In genomic region chr15:32260942-32261341, GRCm38 (mm10) we compare ENCODE assay signal across 18 mouse cellular contexts. TPM values are rescaled to one million over a fixed set of nuclear protein-coding genes. Genes with fewer than 3 reads are reported as not detected.
DNase-seq lines count a peak whose midpoint lies in the region; ATAC-seq and TF ChIP-seq lines count a peak whose summit lies in the region.
"Had no signal": no experiment of that assay in that cellular context is flagged by ENCODE, and none has a peak within 500 bp of the region (broad histone marks: within the 10 kb centered on the region; RNA-seq: fewer than 3 reads in every experiment).

No protein-coding gene starts in this region.

- 42% methylated on average over 5 of the region's 5 CpGs for whole genome bisulfite sequencing in kidney, postnatal 0 days
- WGBS in limb, embryonic 11.5 days = 34% methylated on average over 5 of the region's 5 CpGs

- intact Hi-C loops in left cerebral cortex, postnatal 10 days (cut with DNase I) = no loop called here

- H3K4me3 ChIP-seq in kidney, postnatal 0 days (replicated peaks; ENCODE audit: low read depth, low read length) = no peak overlapping the region
- no peak overlapping the region for H3K4me3 ChIP-seq in limb, embryonic 11.5 days (ENCODE audit: low read depth, low read length)
- H3K4me3 ChIP-seq: embryonic facial prominence, embryonic 13.5 days; forebrain, embryonic 10.5 days; layer of hippocampus, adult 2 months; liver, embryonic 15.5 days had no signal

- no peaks in the 10 kb centered on the region for H3K36me3 ChIP-seq in kidney, postnatal 0 days (ENCODE audit: insufficient read depth, low read length)
- no peaks in the 10 kb centered on the region for H3K36me3 ChIP-seq in limb, embryonic 11.5 days (ENCODE audit: control insufficient read depth, insufficient read depth, low read length)
- H3K36me3 ChIP-seq: embryonic facial prominence, embryonic 13.5 days; forebrain, embryonic 10.5 days; liver, embryonic 15.5 days had no signal

- H3K9me3 ChIP-seq in kidney, postnatal 0 days (replicated peaks; ENCODE audit: low read length) = no peaks in the 10 kb centered on the region
- H3K9me3 ChIP-seq in limb, embryonic 11.5 days (ENCODE audit: control insufficient read depth, low read length) = no peaks in the 10 kb centered on the region
- H3K9me3 ChIP-seq: embryonic facial prominence, embryonic 13.5 days; forebrain, embryonic 10.5 days; liver, embryonic 15.5 days had no signal

- no peak for TF ChIP-seq CTCF in kidney, postnatal 0 days (IDR thresholded peaks at IDR 0.05; ENCODE audit: low read depth)

- no peak overlapping the region for H3K4me2 ChIP-seq in kidney, postnatal 0 days (ENCODE audit: low read length)
- H3K4me2 ChIP-seq in limb, embryonic 11.5 days (ENCODE audit: low read depth, severe bottlenecking) = no peak overlapping the region
- H3K4me2 ChIP-seq: embryonic facial prominence, embryonic 13.5 days; heart, embryonic 11.5 days; liver, embryonic 15.5 days had no signal

- no peaks in the 10 kb centered on the region for H3K27me3 ChIP-seq in kidney, postnatal 0 days (ENCODE audit: insufficient read depth, low read length)
- no peaks in the 10 kb centered on the region for H3K27me3 ChIP-seq in limb, embryonic 11.5 days (ENCODE audit: control insufficient read depth, insufficient read depth, low read length)
- H3K27me3 ChIP-seq: embryonic facial prominence, embryonic 13.5 days; liver, embryonic 15.5 days had no signal

- no peak for DNase-seq in kidney, postnatal 0 days (ENCODE audit: low spot score)
- no peak for DNase-seq in kidney, postnatal 14 days
- peak; percentile 71 for DNase-seq in embryo, embryonic 10 days (ENCODE audit: low spot score)
- DNase-seq in embryo, embryonic 9.5 days (ENCODE audit: extremely low spot score) = peak; percentile 33
- DNase-seq in limb, embryonic 11.5 days (ENCODE audit: low spot score) = no peak
- no peak for DNase-seq in layer of hippocampus, adult 9-11 months
- DNase-seq in lung, postnatal 36 days = no peak
- DNase-seq in left cerebral cortex, postnatal 10 days (ENCODE audit: extremely low spot score in 1 of 2, low spot score in 2 of 2) = no peak
- DNase-seq: cerebellum, adult 9-11 months; heart, postnatal 14 days; kidney, adult 9 months; lung, postnatal 14 days had no signal

- H3K27ac ChIP-seq in kidney, postnatal 0 days = peak overlapping the region; percentile 14; the same call in 1 of the 2 replicates
- H3K27ac ChIP-seq in limb, embryonic 11.5 days (replicated peaks; ENCODE audit: low read depth, low read length) = no peak overlapping the region
- H3K27ac ChIP-seq: embryonic facial prominence, embryonic 13.5 days; forebrain, embryonic 10.5 days; layer of hippocampus, adult 2 months; liver, embryonic 15.5 days had no signal

- ATAC-seq in kidney, postnatal 0 days (replicated peaks; ENCODE audit: low FRiP score, low read depth) = no peak
- peak; percentile 75 for ATAC-seq in limb, embryonic 11.5 days (ENCODE audit: insufficient number of reproducible peaks, low FRiP score, low TSS enrichment, low read depth)

- no peak overlapping the region for H3K9ac ChIP-seq in kidney, postnatal 0 days (ENCODE audit: low read depth, low read length)
- H3K9ac ChIP-seq in limb, embryonic 11.5 days (ENCODE audit: low read length) = no peak overlapping the region
- H3K9ac ChIP-seq: embryonic facial prominence, embryonic 13.5 days; liver, embryonic 15.5 days had no signal

- peaks cover 39% of the 10 kb centered on the region for H3K4me1 ChIP-seq in kidney, postnatal 0 days (replicated peaks; ENCODE audit: insufficient read depth, low read length)
- H3K4me1 ChIP-seq in limb, embryonic 11.5 days (ENCODE audit: control insufficient read depth, insufficient read depth, low read length) = peaks cover 12% of the 10 kb centered on the region
- H3K4me1 ChIP-seq: liver, embryonic 15.5 days had no signal

RNA-seq across cellular contexts. Expression of gene Sema5a, which starts 16.3 kb away (rescaled TPM):
- 21.0 and 22.1 TPM in 2 replicates for polyA plus RNA-seq in kidney, postnatal 0 days (2015; fragmentation: Nextera tagmentation; extraction: Ambion mirVana)
- 21.4 and 24.2 TPM in 2 replicates for polyA plus RNA-seq in limb, embryonic 11.5 days (2014; fragmentation: Nextera tagmentation; extraction: Ambion mirVana)
- 10 to 100 TPM; 31.1 to 31.4 TPM for total RNA-seq in left cerebral cortex, postnatal 10 days (2021)
- total RNA-seq: monocyte, adult 5-6 weeks had no signal

Comparison
In these comparisons a context has a peak if more than half of its experiments do, and no peak if none do; other contexts are left out.
1. DNase-seq: peak in embryo, embryonic 10 days (single experiment) and embryo, embryonic 9.5 days (single experiment); none in kidney, postnatal 0 days (single experiment), kidney, postnatal 14 days (single experiment), limb, embryonic 11.5 days (single experiment), layer of hippocampus, adult 9-11 months (single experiment), lung, postnatal 36 days (single experiment) and left cerebral cortex, postnatal 10 days (0 of 2).